ENCODE assay signal across 17 mouse cellular contexts in the genomic region with DNA sequence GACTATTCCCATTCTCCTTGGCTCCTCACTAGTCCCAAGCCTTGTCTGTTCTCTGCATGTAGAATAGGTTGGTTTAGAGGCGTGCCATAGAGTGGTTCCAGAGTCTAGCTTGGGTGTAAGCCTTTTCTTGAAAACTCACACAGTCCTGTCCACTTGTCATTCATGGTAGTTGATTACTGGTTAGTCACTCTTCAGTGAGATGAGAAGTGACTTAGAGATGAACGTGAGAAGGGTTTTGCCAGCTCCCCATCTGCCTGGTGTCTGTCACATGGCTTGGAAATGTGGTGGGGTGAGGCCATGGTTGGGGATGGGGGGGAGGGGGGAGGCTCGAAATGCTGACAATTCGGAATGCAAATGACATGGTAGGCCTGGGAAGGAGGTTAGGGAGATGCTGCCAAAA. TPM values are rescaled to one million over a fixed set of nuclear protein-coding genes. Genes with fewer than 3 reads are reported as not detected.
DNase-seq lines count a peak whose midpoint lies in the region; ATAC-seq and TF ChIP-seq lines count a peak whose summit lies in the region.
"Had no signal": no experiment of that assay in that cellular context is flagged by ENCODE, and none has a peak within 500 bp of the region (broad histone marks: within the 10 kb centered on the region; RNA-seq: fewer than 3 reads in every experiment).

No protein-coding gene starts in this region.

- peak overlapping the region; percentile 75 for H3K4me2 ChIP-seq in heart, embryonic 13.5 days
- H3K4me2 ChIP-seq in lung, embryonic 14.5 days, result peak overlapping the region; percentile 63
- peak overlapping the region; percentile 60 for H3K4me2 ChIP-seq in embryonic facial prominence, embryonic 14.5 days (ENCODE audit: low read depth, low read length)
- peak overlapping the region; percentile 51; the same call in 1 of the 2 replicates for H3K4me2 ChIP-seq in neural tube, embryonic 15.5 days
- H3K4me2 ChIP-seq in forebrain, embryonic 15.5 days (replicated peaks), result no peak overlapping the region

- ATAC-seq in heart, embryonic 13.5 days (ENCODE audit: extremely low read depth, insufficient number of reproducible peaks, low FRiP score, low TSS enrichment), result no peak
- ATAC-seq in lung, embryonic 14.5 days (ENCODE audit: insufficient read depth), result no peak
- ATAC-seq in embryonic facial prominence, embryonic 14.5 days (ENCODE audit: low read depth), result no peak
- no peak for ATAC-seq in neural tube, embryonic 15.5 days (ENCODE audit: low FRiP score)
- ATAC-seq in forebrain, embryonic 15.5 days (replicated peaks), result no peak
- ATAC-seq: activated CD4-positive, CD25-positive, alpha-beta regulatory T cell, adult 4 months; hindbrain, embryonic 16.5 days had no signal

- no peak for DNase-seq in heart, postnatal 14 days
- no peak for DNase-seq in lung, embryonic 14.5 days
- DNase-seq in lung, adult 2 months, result no peak
- no peak for DNase-seq in embryonic facial prominence, embryonic 14.5 days (ENCODE audit: low spot score)
- no peak for DNase-seq in layer of hippocampus, adult 9-10 months (ENCODE audit: low spot score)
- DNase-seq: cerebellum, adult 11-12 months; gastrocnemius, postnatal 10 days; liver, embryonic 13.5 days; right cerebral cortex, postnatal 4 days had no signal

- H3K27me3 ChIP-seq in heart, embryonic 13.5 days (replicated peaks), result no peaks in the 10 kb centered on the region
- no peaks in the 10 kb centered on the region for H3K27me3 ChIP-seq in lung, embryonic 14.5 days (ENCODE audit: insufficient read depth, low read length)
- H3K27me3 ChIP-seq in embryonic facial prominence, embryonic 14.5 days (replicated peaks; ENCODE audit: control insufficient read depth, insufficient read depth, low read length), result no peaks in the 10 kb centered on the region
- no peaks in the 10 kb centered on the region for H3K27me3 ChIP-seq in neural tube, embryonic 15.5 days (replicated peaks)
- no peaks in the 10 kb centered on the region for H3K27me3 ChIP-seq in forebrain, embryonic 15.5 days

- peak overlapping the region; percentile 93; the same call in 1 of the 2 replicates for H3K27ac ChIP-seq in heart, embryonic 13.5 days (replicated peaks)
- H3K27ac ChIP-seq in lung, embryonic 14.5 days (ENCODE audit: low read depth), result no peak overlapping the region
- no peak overlapping the region for H3K27ac ChIP-seq in embryonic facial prominence, embryonic 14.5 days (replicated peaks; ENCODE audit: low read depth, low read length)
- H3K27ac ChIP-seq in neural tube, embryonic 15.5 days (replicated peaks), result no peak overlapping the region
- no peak overlapping the region for H3K27ac ChIP-seq in forebrain, embryonic 15.5 days (replicated peaks)
- H3K27ac ChIP-seq: liver, embryonic 13.5 days had no signal

- intact Hi-C loops in heart, postnatal 14 days (cut with DNase I), result no loop called here

- peaks cover 80% of the 10 kb centered on the region for H3K4me1 ChIP-seq in heart, embryonic 13.5 days
- H3K4me1 ChIP-seq in lung, embryonic 14.5 days (ENCODE audit: insufficient read depth), result peaks cover 27% of the 10 kb centered on the region
- peaks cover 11% of the 10 kb centered on the region for H3K4me1 ChIP-seq in lung, adult 2 months (ENCODE audit: control insufficient read depth, insufficient read depth, low read length)
- H3K4me1 ChIP-seq in embryonic facial prominence, embryonic 14.5 days (ENCODE audit: control insufficient read depth, insufficient read depth, low read length), result peaks cover 42% of the 10 kb centered on the region
- H3K4me1 ChIP-seq in neural tube, embryonic 15.5 days, result peaks cover 9% of the 10 kb centered on the region
- peaks cover 12% of the 10 kb centered on the region for H3K4me1 ChIP-seq in forebrain, embryonic 15.5 days
- H3K4me1 ChIP-seq: liver, embryonic 13.5 days had no signal

- TF ChIP-seq CTCF in lung, embryonic 14.5 days (IDR thresholded peaks at IDR 0.05; ENCODE audit: low read depth), result no peak
- TF ChIP-seq CTCF in lung, adult 2 months (IDR thresholded peaks at IDR 0.05; ENCODE audit: insufficient read depth, low read length), result no peak

- 63% methylated on average over 4 of the region's 4 CpGs for WGBS in heart, embryonic 13.5 days
- WGBS in lung, embryonic 14.5 days, result 64% methylated on average over 4 of the region's 4 CpGs
- 79% methylated on average over 4 of the region's 4 CpGs for WGBS in lung, adult 2 months
- WGBS in embryonic facial prominence, embryonic 14.5 days, result 68% methylated on average over 4 of the region's 4 CpGs
- WGBS in neural tube, embryonic 15.5 days, result 80% methylated on average over 4 of the region's 4 CpGs
- 73% methylated on average over 4 of the region's 4 CpGs for WGBS in forebrain, embryonic 15.5 days

- no peaks in the 10 kb centered on the region for H3K9me3 ChIP-seq in heart, embryonic 13.5 days
- H3K9me3 ChIP-seq in lung, embryonic 14.5 days (ENCODE audit: low read depth, low read length), result no peaks in the 10 kb centered on the region
- no peaks in the 10 kb centered on the region for H3K9me3 ChIP-seq in embryonic facial prominence, embryonic 14.5 days (ENCODE audit: control insufficient read depth, low read length)
- H3K9me3 ChIP-seq in neural tube, embryonic 15.5 days (replicated peaks), result no peaks in the 10 kb centered on the region
- no peaks in the 10 kb centered on the region for H3K9me3 ChIP-seq in forebrain, embryonic 15.5 days
- H3K9me3 ChIP-seq: liver, embryonic 13.5 days; megakaryocyte, embryonic 14.5 days had no signal

- H3K36me3 ChIP-seq in heart, embryonic 13.5 days, result 0 out of 2 replicates have a peak, but pooled peaks cover 4% of the 10 kb centered on the region
- H3K36me3 ChIP-seq in lung, embryonic 14.5 days (ENCODE audit: insufficient read depth), result no peaks in the 10 kb centered on the region
- H3K36me3 ChIP-seq in embryonic facial prominence, embryonic 14.5 days (ENCODE audit: control insufficient read depth, insufficient read depth, low read length), result no peaks in the 10 kb centered on the region
- no peaks in the 10 kb centered on the region for H3K36me3 ChIP-seq in neural tube, embryonic 15.5 days
- H3K36me3 ChIP-seq in forebrain, embryonic 15.5 days, result no peaks in the 10 kb centered on the region
- H3K36me3 ChIP-seq: liver, embryonic 13.5 days had no signal

- no peak for TF ChIP-seq POLR2A in lung, adult 2 months (IDR thresholded peaks at IDR 0.05; ENCODE audit: borderline replicate concordance, extremely low read depth, low read depth, low read length)

- H3K9ac ChIP-seq in heart, embryonic 13.5 days, result peak overlapping the region; percentile 89
- H3K9ac ChIP-seq in lung, embryonic 14.5 days, result no peak overlapping the region
- no peak overlapping the region for H3K9ac ChIP-seq in embryonic facial prominence, embryonic 14.5 days (ENCODE audit: low read depth, low read length)
- no peak overlapping the region for H3K9ac ChIP-seq in neural tube, embryonic 15.5 days (replicated peaks)
- no peak overlapping the region for H3K9ac ChIP-seq in forebrain, embryonic 15.5 days (replicated peaks)
- H3K9ac ChIP-seq: liver, embryonic 13.5 days had no signal

- peak overlapping the region; percentile 58 for H3K4me3 ChIP-seq in heart, embryonic 13.5 days
- H3K4me3 ChIP-seq in lung, embryonic 14.5 days (ENCODE audit: low read depth, low read length), result peak overlapping the region; percentile 56; the same call in 1 of the 2 replicates
- H3K4me3 ChIP-seq in lung, adult 2 months (replicated peaks; ENCODE audit: extremely low read depth, low read depth, low read length), result no peak overlapping the region
- peak overlapping the region; percentile 57; the same call in 1 of the 2 replicates for H3K4me3 ChIP-seq in embryonic facial prominence, embryonic 14.5 days (ENCODE audit: low read depth, low read length)
- H3K4me3 ChIP-seq in neural tube, embryonic 15.5 days (replicated peaks), result no peak overlapping the region
- no peak overlapping the region for H3K4me3 ChIP-seq in forebrain, embryonic 15.5 days
- H3K4me3 ChIP-seq: liver, embryonic 13.5 days; megakaryocyte, embryonic 14.5 days had no signal

RNA-seq across cellular contexts. Expression of gene Cald1, which starts 2.5 kb away (rescaled TPM):
- 165 and 173 TPM in 2 replicates for polyA plus RNA-seq in heart, embryonic 13.5 days (2015; fragmentation: Nextera tagmentation; extraction: Ambion mirVana)
- total RNA-seq in heart, postnatal 14 days (2021), result 10 to 100 TPM; 56.0 to 59.6 TPM
- polyA plus RNA-seq in lung, embryonic 14.5 days (2014; fragmentation: Nextera tagmentation; extraction: Ambion mirVana), result 283 and 297 TPM in 2 replicates
- 24.4 and 37.4 TPM in 2 replicates for polyA plus RNA-seq in lung, adult 2 months (2012; rRNA removed)
- 227 and 238 TPM in 2 replicates for polyA plus RNA-seq in embryonic facial prominence, embryonic 14.5 days (2014; fragmentation: Nextera tagmentation; extraction: Ambion mirVana)
- 59.2 and 102 TPM in 2 replicates for polyA plus RNA-seq in neural tube, embryonic 15.5 days (2015; fragmentation: Nextera tagmentation; extraction: Ambion mirVana)
- polyA plus RNA-seq in forebrain, embryonic 15.5 days (2015; fragmentation: Nextera tagmentation; extraction: Ambion mirVana), result 63.8 and 66.9 TPM in 2 replicates
- total RNA-seq: common myeloid progenitor, adult 5-6 weeks; MEL had no signal
- polyA plus RNA-seq: activated CD4-positive, CD25-positive, alpha-beta regulatory T cell, adult 4 months had no signal

Comparison
In these comparisons a context has a peak if more than half of its experiments do, and no peak if none do; other contexts are left out.
1. H3K4me3 ChIP-seq: peak in heart, embryonic 13.5 days (single experiment), lung, embryonic 14.5 days (single experiment) and embryonic facial prominence, embryonic 14.5 days (single experiment); none in lung, adult 2 months (single experiment), neural tube, embryonic 15.5 days (single experiment) and forebrain, embryonic 15.5 days (single experiment).